Mouse (Mus musculus): ENCODE results near the gene Stxbp3.

GRCm38 (mm10) chr3:108756131-108756530 lies 84.2 kb downstream of the Stxbp3 start:
- TF ChIP-seq CTCF (IDR thresholded peaks at IDR 0.05; ENCODE audit: low read depth, low read length) (no peak), POLR2A (IDR thresholded peaks at IDR 0.05; ENCODE audit: borderline replicate concordance, low read depth, low read length) (no peak)
